Mouse (Mus musculus) kidney, adult 2 months (tissue): Measurements from ENCODE around the gene AL732309.1.

Experiments used
- CTCF ChIP-seq: fragments of 200-500 bp; conservative IDR thresholded peaks from 2 replicates; pipeline ENCODE4 v1.5.1; 2011; ENCODE audit warnings: low read depth, mild to moderate bottlenecking, control low read depth, low read length, moderate library complexity, mixed read lengths; ENCODE audit not compliant: insufficient read depth, insufficient read length
- POLR2A ChIP-seq: fragments of 200-500 bp; IDR thresholded peaks from one replicate; pipeline ENCODE4 v1.6.1; 2011; ENCODE audit warnings: low read depth, low read length, control low read depth

DNA sequence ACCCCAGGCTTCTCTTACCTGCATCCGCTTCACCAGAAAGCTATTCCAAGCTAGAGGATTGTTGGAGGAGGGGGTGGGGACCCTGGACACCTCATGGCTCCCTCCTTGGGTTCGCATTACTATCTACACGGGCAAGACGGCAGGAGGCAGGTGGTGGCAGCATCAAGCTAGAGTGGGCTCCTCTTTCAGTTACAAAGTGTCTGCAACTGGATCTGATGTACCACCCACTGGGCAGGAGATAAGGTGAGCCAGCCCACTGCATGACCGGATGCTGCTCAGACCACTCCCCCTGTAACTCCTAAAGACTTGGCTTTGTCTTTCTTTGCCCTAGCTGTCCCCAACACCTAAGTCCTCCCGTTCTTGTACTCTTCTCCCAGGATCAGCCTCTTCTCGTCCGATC lies 10.0 kb downstream of the AL732309.1 start, which contains the start of gene Rnf224:
- TF ChIP-seq POLR2A = no peak
- no peak for TF ChIP-seq CTCF
